23 mouse cellular contexts compared by ENCODE assay signal in the genomic region with DNA sequence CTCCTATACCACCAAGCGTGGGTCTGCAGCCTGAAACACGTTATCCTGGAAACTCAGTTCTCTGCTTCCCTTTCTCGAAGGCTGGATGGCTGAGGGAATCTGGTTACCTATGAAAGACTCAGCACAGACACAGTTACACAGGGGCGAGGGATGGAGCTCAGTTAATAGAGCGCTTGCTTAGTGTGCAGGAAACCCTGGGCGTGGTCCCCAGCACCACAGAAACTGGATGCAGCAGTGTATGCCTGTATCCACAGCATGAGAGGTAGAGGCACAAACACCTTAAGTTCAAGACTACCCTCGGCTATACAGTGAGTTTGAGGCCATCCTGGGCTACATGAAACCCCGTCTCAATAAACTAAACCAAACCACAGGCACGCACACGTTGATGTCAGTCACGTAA.
"Had no signal": no experiment of that assay in that cellular context is flagged by ENCODE, and none has a peak within 500 bp of the region (broad histone marks: within the 10 kb centered on the region; RNA-seq: fewer than 3 reads in every experiment).

No protein-coding gene starts in this region.

- H3K9ac ChIP-seq: limb, embryonic 12.5 days; limb, embryonic 15.5 days; midbrain, embryonic 12.5 days; midbrain, embryonic 15.5 days; neural tube, embryonic 12.5 days; neural tube, embryonic 15.5 days; stomach, embryonic 15.5 days had no signal

- H3K36me3 ChIP-seq: midbrain, embryonic 12.5 days; midbrain, embryonic 15.5 days; neural tube, embryonic 12.5 days; neural tube, embryonic 15.5 days; stomach, embryonic 15.5 days had no signal

- H3K27me3 ChIP-seq: limb, embryonic 12.5 days; limb, embryonic 15.5 days; midbrain, embryonic 12.5 days; midbrain, embryonic 15.5 days; neural tube, embryonic 12.5 days; neural tube, embryonic 15.5 days; stomach, embryonic 15.5 days had no signal

- H3K27ac ChIP-seq: kidney, postnatal 0 days; left cerebral cortex, adult 2 months; limb, embryonic 12.5 days; macrophage; midbrain, embryonic 12.5 days; midbrain, embryonic 15.5 days; neural tube, embryonic 12.5 days; neural tube, embryonic 15.5 days; stomach, embryonic 15.5 days had no signal

- H3K4me3 ChIP-seq: left cerebral cortex, adult 2 months; limb, embryonic 12.5 days; limb, embryonic 15.5 days; midbrain, embryonic 12.5 days; midbrain, embryonic 15.5 days; neural tube, embryonic 12.5 days; neural tube, embryonic 15.5 days; stomach, embryonic 15.5 days had no signal

- H3K4me1 ChIP-seq: limb, embryonic 12.5 days; midbrain, embryonic 15.5 days; neural tube, embryonic 12.5 days; neural tube, embryonic 15.5 days had no signal

- H3K4me2 ChIP-seq: limb, embryonic 12.5 days; limb, embryonic 15.5 days; midbrain, embryonic 12.5 days; midbrain, embryonic 15.5 days; neural tube, embryonic 12.5 days; neural tube, embryonic 15.5 days; stomach, embryonic 15.5 days had no signal

- ATAC-seq: intestine, embryonic 16.5 days; midbrain, embryonic 15.5 days had no signal

- H3K9me3 ChIP-seq: limb, embryonic 12.5 days; limb, embryonic 15.5 days; midbrain, embryonic 12.5 days; midbrain, embryonic 15.5 days; neural tube, embryonic 12.5 days; neural tube, embryonic 15.5 days; stomach, embryonic 15.5 days had no signal

- DNase-seq: kidney, adult 18-20 months; kidney, adult 9 months; kidney, postnatal 25 days; layer of hippocampus, postnatal 36 days; left cerebral cortex, postnatal 4 days; lung, adult 2 months; lung, postnatal 14 days; right cerebral cortex, adult 18-20 months; right cerebral cortex, postnatal 14 days; right cerebral cortex, postnatal 4 days; thymus, adult 18-20 months; thymus, postnatal 36 days had no signal
